Mouse (Mus musculus) ES-Bruce4 (cell line): ENCODE measurements around the gene Nsun2.

ENCODE experiments used
- CTCF ChIP-seq: IDR thresholded peaks from one replicate; pipeline ENCODE4 v1.8.1; 2011; ENCODE audit warnings: low read depth, low read length
- POLR2A ChIP-seq: IDR thresholded peaks from one replicate; pipeline ENCODE4 v1.8.1; 2011; ENCODE audit warnings: low read length; ENCODE audit not compliant: insufficient read depth

DNA sequence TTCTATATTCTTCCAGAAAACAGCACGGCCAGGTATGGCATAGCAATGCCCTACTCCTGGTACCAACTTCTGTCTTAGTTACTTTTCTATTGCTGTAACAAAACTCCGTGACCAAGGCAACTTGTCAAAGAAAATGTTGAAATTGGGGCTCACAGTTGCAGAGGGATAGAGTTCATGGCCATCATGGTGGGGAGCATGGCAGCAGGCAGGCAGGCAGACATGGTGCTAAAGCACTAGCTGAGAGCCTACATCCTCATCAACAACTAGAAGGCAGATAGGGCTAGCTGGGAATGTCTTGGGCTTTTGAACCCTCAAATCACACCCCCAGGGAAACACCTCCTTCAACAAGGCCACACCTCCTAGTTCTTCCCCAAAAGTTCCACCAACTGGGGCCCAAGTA is 17.3 kb downstream of the Nsun2 start:
- TF ChIP-seq POLR2A = no peak
- TF ChIP-seq CTCF = no peak
